Mouse (Mus musculus) midbrain, postnatal 0 days (tissue): ENCODE data around the gene Plcb3. TPM values are rescaled to one million over a fixed set of nuclear protein-coding genes. Genes with fewer than 3 reads are reported as not detected.

Experiments used
- ATAC-seq: fragments of 200-750 bp; cut with Nextera tagmentation; 2 replicates; pipeline ENCODE4 v1.8.0; 2017; ENCODE audit warnings: moderate number of reproducible peaks, mild to moderate bottlenecking, moderate TSS enrichment, moderate library complexity; ENCODE audit not compliant: low FRiP score
- DNase-seq: peaks from one replicate; pipeline ENCODE4 v3.0.0-alpha.2; 2015; ENCODE audit warnings: low spot score
- H3K27ac ChIP-seq: fragments of 300-500 bp; sonication (generic); 2 replicates; pipeline ENCODE4 v1.5.1; 2014; ENCODE audit warnings: low read depth, mild to moderate bottlenecking, low read length, mixed read lengths
- H3K27me3 ChIP-seq: fragments of 300-500 bp; sonication (generic); 2 replicates; pipeline ENCODE4 v1.6.1; 2014; ENCODE audit warnings: low read length, control low read depth, mixed read lengths; ENCODE audit not compliant: insufficient read depth
- H3K36me3 ChIP-seq: fragments of 300-500 bp; sonication (generic); 2 replicates; pipeline ENCODE4 v1.6.1; 2014; ENCODE audit warnings: low read length, control low read depth, mixed read lengths; ENCODE audit not compliant: insufficient read depth
- H3K4me1 ChIP-seq: fragments of 300-500 bp; sonication (generic); 2 replicates; pipeline ENCODE4 v1.6.1; 2014; ENCODE audit warnings: mild to moderate bottlenecking, control low read depth, antibody characterized with exemption, low read length, mixed read lengths; ENCODE audit not compliant: insufficient read depth
- H3K4me2 ChIP-seq: fragments of 300-500 bp; sonication (generic); 2 replicates; pipeline ENCODE4 v1.6.1; 2014; ENCODE audit warnings: low read depth, mild to moderate bottlenecking, low read length, mixed read lengths; ENCODE audit not compliant: poor library complexity, severe bottlenecking
- H3K4me3 ChIP-seq: fragments of 300-500 bp; sonication (generic); 2 replicates; pipeline ENCODE4 v1.5.1; 2014; ENCODE audit warnings: low read depth, mild to moderate bottlenecking, low read length, moderate library complexity
- H3K9ac ChIP-seq: fragments of 300-500 bp; sonication (generic); replicated peaks from 2 replicates; pipeline ENCODE4 v1.6.1; 2014; ENCODE audit warnings: mild to moderate bottlenecking, low read length, moderate library complexity, mixed read lengths; ENCODE audit not compliant: poor library complexity, severe bottlenecking
- H3K9me3 ChIP-seq: fragments of 300-500 bp; sonication (generic); 2 replicates; pipeline ENCODE4 v1.6.1; 2016; ENCODE audit warnings: low read length, control low read depth
- CTCF ChIP-seq: IDR thresholded peaks from 2 replicates; pipeline ENCODE4 v1.5.1; 2016; ENCODE audit warnings: antibody characterized with exemption, mild to moderate bottlenecking
- WGBS: fragments of 180-500 bp; shearing (Covaris S2); extraction: QIAGEN DNeasy Blood & Tissue Kit; methylation state at CpG from one replicate; pipeline ENCODE4 v1.1.7; 2014; 5-methylcytosine and 5-hydroxymethylcytosine counted together
- polyA plus RNA-seq: library from polyadenylated mRNA; unstranded; fragments of >200 nt; fragmentation: Nextera tagmentation; extraction: Ambion mirVana; gene quantifications from 2 replicates; pipeline ENCODE4 v1.2.1, GENCODE M21; 2015
- total RNA-seq: library from RNA; depleted of rRNA; stranded (reverse); fragments of >200 nt; gene quantifications from 2 replicates; pipeline ENCODE4 v1.2.3, GENCODE M21; 2014

Gene Plcb3
- total and polyA plus RNA-seq, 2 experiments from 2014 or later: 9.8 to 16.6 TPM

- H3K4me3 ChIP-seq: peak overlapping the region; percentile 65; the same call in 1 of the 2 replicates
- peaks cover 19% of the 10 kb centered on the region; the same call in 1 of the 2 replicates for H3K4me1 ChIP-seq
- H3K27ac ChIP-seq: peak overlapping the region; percentile 95; the same call in 1 of the 2 replicates
- peaks cover 19% of the 10 kb centered on the region for H3K36me3 ChIP-seq
- TF ChIP-seq CTCF: no peak
- ATAC-seq (no peak), DNase-seq (no peak)
- no peaks in the 10 kb centered on the region for H3K9me3 ChIP-seq
- no peaks in the 10 kb centered on the region for H3K27me3 ChIP-seq
- H3K4me2 ChIP-seq: peak overlapping the region; percentile 84
- 80% methylated on average over 13 of the region's 13 CpGs for WGBS
- H3K9ac ChIP-seq: 0 out of 2 replicates have a peak overlapping the region, but pooled peaks have one; percentile 29
Measured at GRCm38 (mm10) chr19:6977759-6978638, 1.7 kb upstream of the Plcb3 start.

- Histone ChIP-seq H3K4me3 (peak within 1 kb of the TSS; percentile 62), H3K9ac (peak within 1 kb of the TSS; percentile 72), H3K36me3 (peaks cover 13% of the 10 kb centered on the region), H3K27me3 (peaks cover 11% of the 10 kb centered on the region), H3K4me1 (peaks cover 19% of the 10 kb centered on the region; the same call in 1 of the 2 replicates), H3K27ac (peak within 1 kb of the TSS; percentile 85), H3K4me2 (peak within 1 kb of the TSS; percentile 95), H3K9me3 (no peaks in the 10 kb centered on the region)
- under 1% methylated on average over 63 of the region's 84 CpGs for WGBS
- no peak for TF ChIP-seq CTCF
- DNase-seq (peak; percentile 82), ATAC-seq (peak; percentile 52)
Measured at GRCm38 (mm10) chr19:6974211-6975205, 1.8 kb downstream of the Plcb3 start, which contains the start of gene Ppp1r14b. Ppp1r14b (plus strand) TSS chr19:6974968.

DNA sequence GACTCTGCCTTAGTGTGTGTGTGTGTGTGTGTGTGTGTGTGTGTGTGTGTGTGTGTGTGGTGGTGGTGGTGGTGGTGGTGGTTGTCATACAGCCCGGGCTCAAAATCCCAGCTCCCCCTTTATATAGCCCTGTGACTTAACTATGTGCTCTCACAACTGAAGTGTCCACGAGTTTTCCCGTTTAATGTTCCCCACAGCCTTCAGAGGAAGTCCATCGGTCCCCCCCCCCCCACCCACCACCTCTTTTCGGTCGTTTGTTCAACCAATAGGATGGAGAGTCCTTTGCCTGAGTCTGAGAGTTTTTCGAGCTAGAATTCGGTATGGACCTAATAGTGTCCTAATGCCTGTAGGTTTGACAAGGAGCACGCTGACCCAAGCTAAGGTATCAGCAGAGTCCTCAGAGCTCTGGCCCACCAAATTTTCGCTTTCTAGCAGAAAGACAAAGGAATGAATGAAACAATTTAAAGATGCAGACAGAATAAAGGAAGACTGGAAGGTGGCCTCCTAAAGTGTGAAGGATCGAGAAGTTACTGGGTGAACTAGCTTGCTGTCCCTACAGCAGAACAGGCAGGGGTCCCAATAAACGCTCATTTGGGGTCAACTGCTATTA lies 2.6 kb downstream of the Plcb3 start:
- Histone ChIP-seq H3K9me3 (no peaks in the 10 kb centered on the region), H3K9ac (peak overlapping the region; percentile 72; the same call in 1 of the 2 replicates), H3K36me3 (peaks cover 13% of the 10 kb centered on the region), H3K4me3 (peak overlapping the region; percentile 62), H3K27ac (peak overlapping the region; percentile 85), H3K4me1 (peaks cover 14% of the 10 kb centered on the region; the same call in 1 of the 2 replicates), H3K27me3 (peaks cover 11% of the 10 kb centered on the region), H3K4me2 (peak overlapping the region; percentile 95)
- DNase-seq: no peak
- ATAC-seq: no peak
- no peak for TF ChIP-seq CTCF
- 34% methylated on average over 12 of the region's 12 CpGs for WGBS

- Histone ChIP-seq H3K27me3 (peaks cover 11% of the 10 kb centered on the region), H3K9me3 (no peaks in the 10 kb centered on the region), H3K4me3 (no peak overlapping the region), H3K9ac (no peak overlapping the region), H3K4me2 (no peak overlapping the region), H3K4me1 (peaks cover 6% of the 10 kb centered on the region; the same call in 1 of the 2 replicates), H3K27ac (no peak overlapping the region), H3K36me3 (peaks cover 3% of the 10 kb centered on the region)
- 82% methylated on average over 13 of the region's 13 CpGs for WGBS
- DNase-seq (no peak), ATAC-seq (no peak)
- no peak for TF ChIP-seq CTCF
Measured at GRCm38 (mm10) chr19:6972247-6972917, 3.9 kb downstream of the Plcb3 start.

- 54% methylated on average over 6 of the region's 6 CpGs for WGBS
- TF ChIP-seq CTCF: no peak
- no peak overlapping the region for H3K27ac ChIP-seq
Measured at GRCm38 (mm10) chr19:6971644-6972043, 4.6 kb downstream of the Plcb3 start.

More at GRCm38 (mm10) chr19:6971644-6972043, 4.6 kb downstream of the Plcb3 start:
- Histone ChIP-seq H3K27me3 (peaks cover 11% of the 10 kb centered on the region), H3K4me1 (peaks cover 5% of the 10 kb centered on the region; the same call in 1 of the 2 replicates), H3K4me2 (no peak overlapping the region), H3K9ac (no peak overlapping the region), H3K36me3 (no peaks in the 10 kb centered on the region), H3K4me3 (no peak overlapping the region), H3K9me3 (no peaks in the 10 kb centered on the region)
- DNase-seq (no peak), ATAC-seq (no peak)
